Mouse (Mus musculus) G1E (cell line): ENCODE data around the gene Axin1. TPM values are rescaled to one million over a fixed set of nuclear protein-coding genes. Genes with fewer than 3 reads are reported as not detected.

Experiments
- ATAC-seq: 2 replicates; pipeline ENCODE4 v1.8.0; 2016; ENCODE audit warnings: mild to moderate bottlenecking; ENCODE audit not compliant: insufficient number of reproducible peaks, poor library complexity, low FRiP score, severe bottlenecking; ENCODE audit errors: extremely low read depth
- DNase-seq: peaks from one replicate; pipeline ENCODE4 v3.0.0; 2012; ENCODE audit warnings: low spot score
- H3K27me3 ChIP-seq: 2 replicates; pipeline ENCODE4 v1.6.1; 2012; ENCODE audit warnings: mild to moderate bottlenecking, low read length, inconsistent platforms; ENCODE audit not compliant: insufficient read depth
- H3K36me3 ChIP-seq: replicated peaks from 2 replicates; pipeline ENCODE3; 2012; ENCODE audit warnings: mild to moderate bottlenecking, inconsistent platforms
- H3K4me1 ChIP-seq: 2 replicates; pipeline ENCODE4 v1.6.1; 2012; ENCODE audit warnings: low read depth, low read length, inconsistent platforms, mixed read lengths; ENCODE audit not compliant: insufficient read depth
- H3K4me3 ChIP-seq: 2 replicates; pipeline ENCODE4 v1.5.1; 2012; ENCODE audit warnings: low read depth, mild to moderate bottlenecking, inconsistent platforms, low read length, moderate library complexity, mixed read lengths
- H3K9me3 ChIP-seq: replicated peaks from 2 replicates; pipeline ENCODE4 v1.6.1; 2012; ENCODE audit warnings: inconsistent platforms
- CTCF ChIP-seq: IDR thresholded peaks from 2 replicates; pipeline ENCODE4 v1.5.1; 2012; ENCODE audit warnings: low read depth, low read length, inconsistent platforms, mixed read lengths
- GATA1 ChIP-seq: IDR thresholded peaks from 2 replicates; pipeline ENCODE4 v1.6.1; 2012; ENCODE audit warnings: borderline replicate concordance, low read length, inconsistent platforms, mixed read lengths
- GATA2 ChIP-seq: IDR thresholded peaks from 2 replicates; pipeline ENCODE4 v1.6.1; 2012; ENCODE audit warnings: low read depth, low read length, inconsistent platforms, borderline replicate concordance
- POLR2AphosphoS5 ChIP-seq: IDR thresholded peaks from 2 replicates; pipeline ENCODE4 v1.6.1; 2012; ENCODE audit warnings: low read depth, low read length, inconsistent platforms; ENCODE audit not compliant: insufficient replicate concordance
- TAL1 ChIP-seq: conservative IDR thresholded peaks from 2 replicates; pipeline ENCODE4 v1.6.1; 2012; ENCODE audit warnings: low read depth, low read length, inconsistent platforms, mixed read lengths
- polyA plus RNA-seq: library from polyadenylated mRNA; stranded (reverse); fragments of >175 nt; gene quantifications from 2 replicates; pipeline ENCODE4 v1.2.3, GENCODE M21; 2012
- total RNA-seq, 2 experiments: library from RNA; stranded (forward) in 1 of 2; stranded (reverse) in 1 of 2; fragments of 200-1000 nt in 1 of 2; fragments of >200 nt in 1 of 2; fragmentation: Nextera tagmentation in 1 of 2; gene quantifications; 2 replicates each; pipeline ENCODE4 v1.2.3; 2014 to 2017

The Axin1 gene
- total and polyA plus RNA-seq, 3 experiments: 45.5 to 96.7 (median 87.3) TPM

GRCm38 (mm10) chr17:26244101-26244841 lies 105.8 kb downstream of the Axin1 start, which contains the start of gene Fam234a:
Fam234a (minus strand) TSS chr17:26244242.
- Histone ChIP-seq H3K27me3 (no peaks in the 10 kb centered on the region), H3K4me1 (peaks cover 53% of the 10 kb centered on the region), H3K36me3 (no peaks in the 10 kb centered on the region), H3K4me3 (peak within 1 kb of the TSS; percentile 79), H3K9me3 (0 out of 2 replicates have a peak, but pooled peaks cover 5% of the 10 kb centered on the region)
- TF ChIP-seq POLR2AphosphoS5 (no peak), GATA2 (no peak), CTCF (no peak), GATA1 (no peak), TAL1 (no peak)
- DNase-seq (peak; percentile 85), ATAC-seq (peak; percentile 83)

Other genes starting within 250 kb of the Axin1 start
- gene Rab40c, start 219.0 kb upstream of the Axin1 start, total RNA-seq (2014; fragmentation: Nextera tagmentation): 9.1 and 10.8 TPM in 2 replicates
- 4.2 and 9.3 TPM in 2 replicates for gene Rab40c, start 219.0 kb upstream of the Axin1 start, total RNA-seq (2017)
- 12.4 and 13.5 TPM in 2 replicates for gene Rab40c, start 219.0 kb upstream of the Axin1 start, polyA plus RNA-seq
- 116 and 431 TPM in 2 replicates for gene Pigq, start 193.8 kb upstream of the Axin1 start, total RNA-seq (2014; fragmentation: Nextera tagmentation)
- 41.4 and 42.1 TPM in 2 replicates for gene Pigq, start 193.8 kb upstream of the Axin1 start, total RNA-seq (2017)
- gene Pigq, start 193.8 kb upstream of the Axin1 start, polyA plus RNA-seq: 81.8 and 136 TPM in 2 replicates
- 0.38 and 1.7 TPM in 2 replicates for gene Nhlrc4, start 193.7 kb upstream of the Axin1 start, total RNA-seq (2014; fragmentation: Nextera tagmentation)
- gene Nhlrc4, start 193.7 kb upstream of the Axin1 start, total RNA-seq (2017): 0.33 TPM in 1 of 2 replicates, not detected in the other
- 1.1 and 2.7 TPM in 2 replicates for gene Nhlrc4, start 193.7 kb upstream of the Axin1 start, polyA plus RNA-seq
- not detected in 2 replicates for gene A930017K11Rik, start 186.1 kb upstream of the Axin1 start, total RNA-seq (2014; fragmentation: Nextera tagmentation)
- 0.06 TPM in 1 of 2 replicates, not detected in the other for gene A930017K11Rik, start 186.1 kb upstream of the Axin1 start, total RNA-seq (2017)
- 0.03 and 0.07 TPM in 2 replicates for gene A930017K11Rik, start 186.1 kb upstream of the Axin1 start, polyA plus RNA-seq
- gene Capn15, start 152.9 kb upstream of the Axin1 start, total RNA-seq (2014; fragmentation: Nextera tagmentation): 14.6 and 17.3 TPM in 2 replicates
- gene Capn15, start 152.9 kb upstream of the Axin1 start, total RNA-seq (2017): 2.8 and 3.2 TPM in 2 replicates
- 41.6 and 47.8 TPM in 2 replicates for gene Capn15, start 152.9 kb upstream of the Axin1 start, polyA plus RNA-seq
- gene Rab11fip3, start 69.1 kb upstream of the Axin1 start, total RNA-seq (2014; fragmentation: Nextera tagmentation): 9.9 and 13.9 TPM in 2 replicates
- gene Rab11fip3, start 69.1 kb upstream of the Axin1 start, total RNA-seq (2017): 2.8 and 3.0 TPM in 2 replicates
- gene Rab11fip3, start 69.1 kb upstream of the Axin1 start, polyA plus RNA-seq: 9.3 and 11.2 TPM in 2 replicates
- 6.4 and 19.1 TPM in 2 replicates for gene Decr2, start 48.4 kb upstream of the Axin1 start, total RNA-seq (2014; fragmentation: Nextera tagmentation)
- 7.6 and 8.8 TPM in 2 replicates for gene Decr2, start 48.4 kb upstream of the Axin1 start, total RNA-seq (2017)
- gene Decr2, start 48.4 kb upstream of the Axin1 start, polyA plus RNA-seq: 0.18 and 0.34 TPM in 2 replicates
- gene Nme4, start 43.1 kb upstream of the Axin1 start, total RNA-seq (2014; fragmentation: Nextera tagmentation): 23.3 and 25.2 TPM in 2 replicates
- 48.5 and 68.1 TPM in 2 replicates for gene Nme4, start 43.1 kb upstream of the Axin1 start, total RNA-seq (2017)
- gene Nme4, start 43.1 kb upstream of the Axin1 start, polyA plus RNA-seq: 118 and 139 TPM in 2 replicates
- 2.3 and 3.0 TPM in 2 replicates for gene Tmem8, start 25.4 kb upstream of the Axin1 start, total RNA-seq (2014; fragmentation: Nextera tagmentation)
- gene Tmem8, start 25.4 kb upstream of the Axin1 start, total RNA-seq (2017): 6.4 and 7.8 TPM in 2 replicates
- gene Tmem8, start 25.4 kb upstream of the Axin1 start, polyA plus RNA-seq: 3.4 and 3.5 TPM in 2 replicates
- gene Mrpl28, start 15.2 kb upstream of the Axin1 start, total RNA-seq (2014; fragmentation: Nextera tagmentation): 25.6 and 40.2 TPM in 2 replicates
- gene Mrpl28, start 15.2 kb upstream of the Axin1 start, total RNA-seq (2017): 55.7 and 77.6 TPM in 2 replicates
- gene Mrpl28, start 15.2 kb upstream of the Axin1 start, polyA plus RNA-seq: 326 and 332 TPM in 2 replicates
- 1.6 and 2.0 TPM in 2 replicates for gene Pdia2, start 60.4 kb downstream of the Axin1 start, total RNA-seq (2014; fragmentation: Nextera tagmentation)
- gene Pdia2, start 60.4 kb downstream of the Axin1 start, total RNA-seq (2017): 0.11 and 1.0 TPM in 2 replicates
- 0.65 and 0.74 TPM in 2 replicates for gene Pdia2, start 60.4 kb downstream of the Axin1 start, polyA plus RNA-seq
- 21.2 and 37.9 TPM in 2 replicates for gene Rgs11, start 64.3 kb downstream of the Axin1 start, total RNA-seq (2014; fragmentation: Nextera tagmentation)
- gene Rgs11, start 64.3 kb downstream of the Axin1 start, total RNA-seq (2017): 14.7 and 18.4 TPM in 2 replicates
- 29.5 and 34.9 TPM in 2 replicates for gene Rgs11, start 64.3 kb downstream of the Axin1 start, polyA plus RNA-seq
- gene Arhgdig, start 69.1 kb downstream of the Axin1 start, total RNA-seq (2014; fragmentation: Nextera tagmentation): 4.4 and 6.2 TPM in 2 replicates
- gene Arhgdig, start 69.1 kb downstream of the Axin1 start, total RNA-seq (2017): 5.2 and 5.7 TPM in 2 replicates
- 17.6 and 21.5 TPM in 2 replicates for gene Arhgdig, start 69.1 kb downstream of the Axin1 start, polyA plus RNA-seq
- gene Fam234a, start 105.6 kb downstream of the Axin1 start, total RNA-seq (2014; fragmentation: Nextera tagmentation): 5.5 and 7.0 TPM in 2 replicates
- 3.0 and 3.2 TPM in 2 replicates for gene Fam234a, start 105.6 kb downstream of the Axin1 start, total RNA-seq (2017)
- 2.9 and 4.2 TPM in 2 replicates for gene Fam234a, start 105.6 kb downstream of the Axin1 start, polyA plus RNA-seq
- 85.2 and 96.8 TPM in 2 replicates for gene Luc7l, start 114.2 kb downstream of the Axin1 start, total RNA-seq (2014; fragmentation: Nextera tagmentation)
- gene Luc7l, start 114.2 kb downstream of the Axin1 start, total RNA-seq (2017): 85.3 and 85.9 TPM in 2 replicates
- gene Luc7l, start 114.2 kb downstream of the Axin1 start, polyA plus RNA-seq: 40.9 and 45.0 TPM in 2 replicates